Mouse (Mus musculus): ENCODE measurements at regions not wholly inside any gene's neighbourhood (a gene's known extent, or its start where the extent isn't known, plus 50 kb on each side); places are given as distances from the start of the nearest gene placed in this dataset.

DNA sequence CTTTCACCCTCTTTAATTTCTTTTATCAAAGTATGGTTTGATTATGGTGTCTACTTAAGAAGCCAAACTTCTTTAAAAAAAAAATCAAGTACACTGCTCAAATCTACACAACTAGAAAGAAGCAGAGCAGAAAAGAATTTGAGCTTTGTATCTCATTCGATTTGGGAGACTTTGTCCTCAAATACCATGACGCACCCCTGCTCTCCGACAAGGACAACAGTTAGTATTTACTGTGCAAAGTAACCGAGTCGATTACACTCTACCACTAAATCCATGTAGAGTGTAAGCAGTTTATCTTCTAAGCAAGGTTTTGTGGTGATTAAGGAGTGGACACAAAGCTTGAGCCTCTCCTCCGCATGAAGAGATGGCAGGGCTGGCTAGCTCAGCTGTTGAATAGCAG lies 79.6 kb downstream of the Csl start:
- TF ChIP-seq POLR2A (IDR thresholded peaks at IDR 0.05; ENCODE audit: insufficient read depth, low read length) (no peak), CTCF (IDR thresholded peaks at IDR 0.05; ENCODE audit: low read depth, low read length) (no peak)

All from ES-Bruce4 (cell line).